Mouse (Mus musculus): ENCODE measurements around the gene Pabpn1l. TPM values are rescaled to one million over a fixed set of nuclear protein-coding genes. Genes with fewer than 3 reads are reported as not detected.

Pabpn1l gene
- polyA plus RNA-seq, 1 experiment from 2014 or later = not detected

GRCm38 (mm10) chr8:122571750-122572267, 50.7 kb downstream of the Pabpn1l start:
- Histone ChIP-seq H3K4me1 (replicated peaks) (peaks cover 43% of the 10 kb centered on the region), H3K9me3 (no peaks in the 10 kb centered on the region), H3K27me3 (no peaks in the 10 kb centered on the region), H3K9ac (no peak overlapping the region), H3K4me3 (no peak overlapping the region), H3K4me2 (no peak overlapping the region), H3K27ac (no peak overlapping the region), H3K36me3 (peaks cover 41% of the 10 kb centered on the region)
- ATAC-seq (ENCODE audit: low FRiP score) = no peak
- WGBS = 93% methylated on average over 17 of the region's 17 CpGs

GRCm38 (mm10) chr8:122571153-122571552, 51.4 kb downstream of the Pabpn1l start:
- Histone ChIP-seq H3K4me1 (replicated peaks) (peaks cover 47% of the 10 kb centered on the region), H3K9me3 (no peaks in the 10 kb centered on the region)
- no peak for ATAC-seq (ENCODE audit: low FRiP score)

GRCm38 (mm10) chr8:122569996-122570395, 52.5 kb downstream of the Pabpn1l start:
- WGBS = 99% methylated on average over 16 of the region's 16 CpGs
- no peak overlapping the region for H3K9ac ChIP-seq
- no peak overlapping the region for H3K4me3 ChIP-seq
- no peaks in the 10 kb centered on the region for H3K27me3 ChIP-seq
- H3K4me1 ChIP-seq (replicated peaks) = peaks cover 36% of the 10 kb centered on the region
- H3K27ac ChIP-seq = no peak overlapping the region
- peaks cover 41% of the 10 kb centered on the region for H3K36me3 ChIP-seq
- H3K9me3 ChIP-seq = no peaks in the 10 kb centered on the region
- no peak overlapping the region for H3K4me2 ChIP-seq
- ATAC-seq (ENCODE audit: low FRiP score) = no peak

More at GRCm38 (mm10) chr8:122571153-122571552, 51.4 kb downstream of the Pabpn1l start:
- Histone ChIP-seq H3K27ac (no peak overlapping the region), H3K9ac (no peak overlapping the region), H3K4me2 (no peak overlapping the region), H3K36me3 (peaks cover 41% of the 10 kb centered on the region), H3K4me3 (no peak overlapping the region), H3K27me3 (no peaks in the 10 kb centered on the region)
- 93% methylated on average over 11 of the region's 11 CpGs for WGBS

Small RNA genes lying within 50 kb of the gene (microRNA-seq; reads per million reads assigned to microRNA genes)
- gene Mir6396 = not detected

Other genes starting within 250 kb of the Pabpn1l start
- 38.0 and 38.5 TPM in 2 replicates for gene Zc3h18, start 246.1 kb downstream of the Pabpn1l start, polyA plus RNA-seq (2015; fragmentation: Nextera tagmentation; extraction: Ambion mirVana)
- 0.28 TPM in 1 of 2 replicates, not detected in the other for gene Il17c, start 200.7 kb downstream of the Pabpn1l start, polyA plus RNA-seq (2015; fragmentation: Nextera tagmentation; extraction: Ambion mirVana)
- 42.7 and 46.2 TPM in 2 replicates for gene Cyba, start 189.8 kb downstream of the Pabpn1l start, polyA plus RNA-seq (2015; fragmentation: Nextera tagmentation; extraction: Ambion mirVana)
- 44.7 and 48.2 TPM in 2 replicates for gene Mvd, start 179.3 kb downstream of the Pabpn1l start, polyA plus RNA-seq (2015; fragmentation: Nextera tagmentation; extraction: Ambion mirVana)
- gene Snai3, start 162.0 kb downstream of the Pabpn1l start, polyA plus RNA-seq (2015; fragmentation: Nextera tagmentation; extraction: Ambion mirVana) = not detected in 2 replicates
- gene Rnf166, start 146.7 kb downstream of the Pabpn1l start, polyA plus RNA-seq (2015; fragmentation: Nextera tagmentation; extraction: Ambion mirVana) = 37.1 and 37.9 TPM in 2 replicates
- gene Ctu2, start 146.6 kb downstream of the Pabpn1l start, polyA plus RNA-seq (2015; fragmentation: Nextera tagmentation; extraction: Ambion mirVana) = 69.2 and 69.6 TPM in 2 replicates
- gene Piezo1, start 71.4 kb downstream of the Pabpn1l start, polyA plus RNA-seq (2015; fragmentation: Nextera tagmentation; extraction: Ambion mirVana) = 2.5 and 3.2 TPM in 2 replicates
- gene Cdt1, start 54.7 kb downstream of the Pabpn1l start, polyA plus RNA-seq (2015; fragmentation: Nextera tagmentation; extraction: Ambion mirVana) = 9.9 and 10.4 TPM in 2 replicates
- 153 and 157 TPM in 2 replicates for gene Aprt, start 45.8 kb downstream of the Pabpn1l start, polyA plus RNA-seq (2015; fragmentation: Nextera tagmentation; extraction: Ambion mirVana)
- gene Galns, start 11.3 kb downstream of the Pabpn1l start, polyA plus RNA-seq (2015; fragmentation: Nextera tagmentation; extraction: Ambion mirVana) = 5.4 and 6.1 TPM in 2 replicates
- gene Trappc2l, start 11.1 kb downstream of the Pabpn1l start, polyA plus RNA-seq (2015; fragmentation: Nextera tagmentation; extraction: Ambion mirVana) = 98.9 and 101 TPM in 2 replicates
- gene Cbfa2t3, start 76.4 kb upstream of the Pabpn1l start, polyA plus RNA-seq (2015; fragmentation: Nextera tagmentation; extraction: Ambion mirVana) = 27.2 and 30.2 TPM in 2 replicates
- 16.2 and 17.4 TPM in 2 replicates for gene Acsf3, start 152.7 kb upstream of the Pabpn1l start, polyA plus RNA-seq (2015; fragmentation: Nextera tagmentation; extraction: Ambion mirVana)
- gene Cdh15, start 225.2 kb upstream of the Pabpn1l start, polyA plus RNA-seq (2015; fragmentation: Nextera tagmentation; extraction: Ambion mirVana) = 1.5 and 1.8 TPM in 2 replicates

All from hindbrain, embryonic 13.5 days (tissue).